Mouse (Mus musculus) megakaryocyte, embryonic 14.5 days (primary cell): ENCODE results near the gene Abtb2. TPM values are rescaled to one million over a fixed set of nuclear protein-coding genes. Genes with fewer than 3 reads are reported as not detected.

Experiments
- H3K27me3 ChIP-seq: replicated peaks from 2 replicates; pipeline ENCODE3; 2012; ENCODE audit warnings: inconsistent platforms
- H3K36me3 ChIP-seq: replicated peaks from 2 replicates; pipeline ENCODE3; 2012; ENCODE audit warnings: low read length, inconsistent platforms, mixed read lengths
- H3K4me1 ChIP-seq: 2 replicates; pipeline ENCODE4 v1.6.1; 2012; ENCODE audit warnings: inconsistent platforms
- H3K4me3 ChIP-seq: replicated peaks from 2 replicates; pipeline ENCODE3; 2012; ENCODE audit warnings: moderate library complexity, mild to moderate bottlenecking, inconsistent platforms
- H3K9me3 ChIP-seq: 2 replicates; pipeline ENCODE4 v1.6.1; 2012; ENCODE audit warnings: inconsistent platforms
- FLI1 ChIP-seq: IDR thresholded peaks from 2 replicates; pipeline ENCODE4 v1.6.1; 2012; ENCODE audit warnings: low read length, inconsistent platforms, mixed read lengths
- GATA1 ChIP-seq: IDR thresholded peaks from 3 replicates; pipeline ENCODE4 v1.6.1; 2012; ENCODE audit warnings: mixed read lengths, low read length, inconsistent platforms, borderline replicate concordance
- polyA plus RNA-seq: library from polyadenylated mRNA; stranded (reverse); fragments of >175 nt; gene quantifications from 2 replicates; pipeline ENCODE4 v1.2.3, GENCODE M21; 2012; ENCODE audit warnings: low replicate concordance; ENCODE audit not compliant: insufficient read depth

The Abtb2 gene
- polyA plus RNA-seq, 1 experiment = 0.50 TPM

- Histone ChIP-seq H3K9me3 (no peaks in the 10 kb centered on the region), H3K27me3 (peaks cover 18% of the 10 kb centered on the region), H3K4me1 (peaks cover 56% of the 10 kb centered on the region), H3K4me3 (no peak overlapping the region), H3K36me3 (no peaks in the 10 kb centered on the region)
- TF ChIP-seq FLI1 = no peak
- no peak for TF ChIP-seq GATA1
These were observed 118.9 kb downstream of the Abtb2 start for GRCm38 (mm10) chr2:103684926-103685577.

GRCm38 (mm10) chr2:103685581-103685980 lies 119.5 kb downstream of the Abtb2 start:
- H3K9me3 ChIP-seq = no peaks in the 10 kb centered on the region
- no peaks in the 10 kb centered on the region for H3K36me3 ChIP-seq
- no peak for TF ChIP-seq FLI1
- no peak for TF ChIP-seq GATA1
- peaks cover 21% of the 10 kb centered on the region for H3K27me3 ChIP-seq
- H3K4me3 ChIP-seq = no peak overlapping the region
- H3K4me1 ChIP-seq = peaks cover 55% of the 10 kb centered on the region

- Histone ChIP-seq H3K4me3 (no peak overlapping the region), H3K27me3 (peaks cover 21% of the 10 kb centered on the region), H3K36me3 (no peaks in the 10 kb centered on the region), H3K4me1 (peaks cover 46% of the 10 kb centered on the region), H3K9me3 (no peaks in the 10 kb centered on the region)
- TF ChIP-seq FLI1 (no peak), GATA1 (no peak)
These were observed 121.0 kb downstream of the Abtb2 start for GRCm38 (mm10) chr2:103687143-103687542.

- TF ChIP-seq GATA1 = no peak
- no peak for TF ChIP-seq FLI1
- Histone ChIP-seq H3K9me3 (no peaks in the 10 kb centered on the region), H3K36me3 (no peaks in the 10 kb centered on the region), H3K27me3 (peaks cover 25% of the 10 kb centered on the region), H3K4me1 (peaks cover 41% of the 10 kb centered on the region), H3K4me3 (no peak overlapping the region)
These were observed 121.8 kb downstream of the Abtb2 start for GRCm38 (mm10) chr2:103687888-103688287.

- TF ChIP-seq GATA1 (no peak), FLI1 (no peak)
- Histone ChIP-seq H3K4me3 (no peak overlapping the region), H3K36me3 (no peaks in the 10 kb centered on the region), H3K4me1 (peaks cover 24% of the 10 kb centered on the region), H3K9me3 (no peaks in the 10 kb centered on the region), H3K27me3 (peaks cover 37% of the 10 kb centered on the region)
These were observed 124.3 kb downstream of the Abtb2 start for GRCm38 (mm10) chr2:103690425-103690824.

GRCm38 (mm10) chr2:103690828-103691227 lies 124.7 kb downstream of the Abtb2 start:
- peaks cover 39% of the 10 kb centered on the region for H3K27me3 ChIP-seq

GRCm38 (mm10) chr2:103691278-103691677 lies 125.2 kb downstream of the Abtb2 start:
- Histone ChIP-seq H3K36me3 (no peaks in the 10 kb centered on the region), H3K4me3 (no peak overlapping the region), H3K4me1 (peaks cover 17% of the 10 kb centered on the region), H3K27me3 (peaks cover 41% of the 10 kb centered on the region), H3K9me3 (no peaks in the 10 kb centered on the region)
- TF ChIP-seq FLI1 = no peak
- no peak for TF ChIP-seq GATA1

More at GRCm38 (mm10) chr2:103690828-103691227, 124.7 kb downstream of the Abtb2 start:
- peaks cover 20% of the 10 kb centered on the region for H3K4me1 ChIP-seq
- H3K9me3 ChIP-seq = no peaks in the 10 kb centered on the region
- no peak for TF ChIP-seq FLI1
- TF ChIP-seq GATA1 = no peak
- H3K36me3 ChIP-seq = no peaks in the 10 kb centered on the region
- no peak overlapping the region for H3K4me3 ChIP-seq

GRCm38 (mm10) chr2:103692810-103693209 lies 126.7 kb downstream of the Abtb2 start:
- TF ChIP-seq FLI1 (no peak), GATA1 (no peak)
- H3K4me1 ChIP-seq = peaks cover 12% of the 10 kb centered on the region
- no peaks in the 10 kb centered on the region for H3K9me3 ChIP-seq
- peaks cover 45% of the 10 kb centered on the region for H3K27me3 ChIP-seq
- no peak overlapping the region for H3K4me3 ChIP-seq
- H3K36me3 ChIP-seq = no peaks in the 10 kb centered on the region

GRCm38 (mm10) chr2:103694777-103695563 lies 128.9 kb downstream of the Abtb2 start:
- H3K9me3 ChIP-seq = no peaks in the 10 kb centered on the region
- no peaks in the 10 kb centered on the region for H3K36me3 ChIP-seq
- no peak overlapping the region for H3K4me3 ChIP-seq
- H3K27me3 ChIP-seq = peaks cover 62% of the 10 kb centered on the region
- peaks cover 12% of the 10 kb centered on the region for H3K4me1 ChIP-seq
- no peak for TF ChIP-seq GATA1
- TF ChIP-seq FLI1 = no peak

GRCm38 (mm10) chr2:103696177-103696576 lies 130.1 kb downstream of the Abtb2 start:
- no peak for TF ChIP-seq GATA1
- TF ChIP-seq FLI1 = no peak
- Histone ChIP-seq H3K9me3 (no peaks in the 10 kb centered on the region), H3K36me3 (no peaks in the 10 kb centered on the region), H3K4me3 (no peak overlapping the region), H3K4me1 (0 out of 2 replicates have a peak, but pooled peaks cover 3% of the 10 kb centered on the region), H3K27me3 (peaks cover 66% of the 10 kb centered on the region)
